Mouse (Mus musculus) cerebellum, postnatal 14 days (tissue): ENCODE data around the gene Gm21987.

ENCODE experiments used
- DNase-seq, 2 experiments: peaks; one replicate each; pipeline ENCODE4 v3.0.0; 2021; ENCODE audit warnings: mixed read lengths in 2 of 2

The Gm21987 gene

DNA sequence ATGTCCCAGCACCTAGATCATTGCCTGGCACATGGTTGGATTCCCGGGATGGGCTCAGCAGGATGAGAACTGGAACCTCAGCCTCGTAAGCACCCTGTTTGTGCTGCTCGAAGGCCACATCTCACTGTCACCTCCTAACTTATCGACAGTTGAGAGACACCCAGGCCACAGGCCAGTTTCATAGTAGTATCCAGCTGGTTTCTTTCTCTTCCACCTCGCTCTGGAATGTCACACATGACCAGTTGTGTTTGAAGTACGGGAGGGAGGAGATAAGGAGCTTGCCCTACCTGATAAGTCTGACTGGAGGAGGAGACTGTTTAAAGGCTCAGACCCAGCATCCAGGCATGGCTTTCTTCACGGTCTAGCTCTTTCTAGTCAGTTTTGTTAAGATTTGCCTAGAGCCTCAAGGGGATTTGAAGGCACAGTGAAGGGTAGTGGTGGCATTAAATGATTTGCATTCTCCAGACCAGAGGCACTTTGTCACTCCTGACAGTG lies 3.6 kb downstream of the Gm21987 start:
- DNase-seq = no peak

DNA sequence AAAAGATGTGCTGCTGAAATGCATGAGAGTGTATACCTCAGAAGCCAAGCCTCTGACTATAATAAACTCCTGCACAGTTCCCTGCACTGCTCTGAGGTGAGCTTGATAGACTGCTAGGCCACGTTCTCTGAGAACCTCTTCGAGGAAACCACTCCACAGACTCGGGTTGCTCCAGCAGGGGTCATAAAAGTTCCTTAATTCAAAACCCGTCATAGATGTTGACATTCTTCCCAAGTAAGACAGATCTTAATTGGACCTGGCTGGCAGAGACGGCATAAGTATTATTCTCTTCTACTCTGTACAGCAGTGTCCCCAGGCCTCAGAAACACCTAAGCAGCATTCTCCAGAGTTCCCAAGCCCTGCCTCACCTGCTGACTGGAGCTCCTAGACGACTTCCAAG lies 4.1 kb downstream of the Gm21987 start:
- no peak for DNase-seq

DNA sequence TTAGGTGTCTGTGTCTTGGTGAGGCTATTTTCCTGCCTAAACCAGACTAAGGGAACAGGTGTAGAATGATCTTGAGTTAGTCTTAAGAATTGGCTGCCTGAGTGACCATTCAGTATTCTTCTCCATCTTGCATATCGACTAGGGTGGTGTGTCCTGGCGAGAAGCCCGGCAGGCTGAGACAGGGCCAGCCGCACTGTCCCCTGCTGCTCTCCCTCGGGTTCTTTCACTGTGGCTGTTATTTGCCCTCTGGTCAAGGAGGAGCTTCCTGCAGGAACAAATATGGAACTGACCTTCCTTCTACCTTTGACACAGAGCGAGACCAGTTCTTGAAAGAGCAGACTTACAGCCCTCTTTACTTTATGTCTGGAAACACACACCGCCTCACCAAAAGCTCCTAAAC lies 5.2 kb downstream of the Gm21987 start:
- DNase-seq = peak in 1 of 2 experiments; percentile 21

DNA sequence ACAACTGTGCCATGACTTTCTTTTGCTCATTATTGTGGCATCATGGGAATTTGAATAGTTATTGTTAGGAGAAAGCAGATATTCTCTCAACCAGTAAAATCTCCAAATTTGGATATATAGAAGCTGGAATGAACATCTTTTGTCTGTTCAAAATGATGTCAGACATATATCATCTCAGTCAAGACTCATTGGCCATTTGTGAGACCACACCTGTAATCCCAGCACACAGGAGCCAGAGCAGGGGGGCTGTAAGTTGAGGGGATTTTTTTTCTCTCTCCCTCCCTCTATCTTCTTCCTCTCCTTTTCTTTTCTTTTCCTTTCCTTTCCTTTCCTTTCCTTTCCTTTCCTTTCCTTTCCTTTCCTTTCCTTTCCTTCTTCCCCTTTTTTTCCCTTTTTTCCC lies 6.0 kb downstream of the Gm21987 start:
- no peak for DNase-seq

DNA sequence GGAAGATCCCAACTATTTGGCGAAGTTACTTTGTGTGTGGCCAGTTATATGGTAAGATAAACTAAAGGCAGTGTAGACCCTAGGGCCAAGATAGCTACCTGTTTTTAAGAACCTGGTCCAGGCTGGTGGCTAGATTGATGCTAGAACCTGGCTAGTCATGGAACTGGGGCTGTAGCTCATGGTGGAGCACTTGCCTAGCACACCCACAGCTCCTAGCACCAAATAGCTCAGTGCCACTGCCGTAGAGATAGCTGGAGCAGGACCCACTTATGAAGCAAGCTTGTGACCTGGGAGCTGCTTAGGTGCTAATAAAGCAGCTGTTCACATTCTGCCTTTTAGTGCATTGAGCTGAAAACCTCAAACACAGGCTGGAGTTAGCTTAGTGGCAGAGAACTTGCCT lies 6.8 kb downstream of the Gm21987 start:
- DNase-seq = no peak

DNA sequence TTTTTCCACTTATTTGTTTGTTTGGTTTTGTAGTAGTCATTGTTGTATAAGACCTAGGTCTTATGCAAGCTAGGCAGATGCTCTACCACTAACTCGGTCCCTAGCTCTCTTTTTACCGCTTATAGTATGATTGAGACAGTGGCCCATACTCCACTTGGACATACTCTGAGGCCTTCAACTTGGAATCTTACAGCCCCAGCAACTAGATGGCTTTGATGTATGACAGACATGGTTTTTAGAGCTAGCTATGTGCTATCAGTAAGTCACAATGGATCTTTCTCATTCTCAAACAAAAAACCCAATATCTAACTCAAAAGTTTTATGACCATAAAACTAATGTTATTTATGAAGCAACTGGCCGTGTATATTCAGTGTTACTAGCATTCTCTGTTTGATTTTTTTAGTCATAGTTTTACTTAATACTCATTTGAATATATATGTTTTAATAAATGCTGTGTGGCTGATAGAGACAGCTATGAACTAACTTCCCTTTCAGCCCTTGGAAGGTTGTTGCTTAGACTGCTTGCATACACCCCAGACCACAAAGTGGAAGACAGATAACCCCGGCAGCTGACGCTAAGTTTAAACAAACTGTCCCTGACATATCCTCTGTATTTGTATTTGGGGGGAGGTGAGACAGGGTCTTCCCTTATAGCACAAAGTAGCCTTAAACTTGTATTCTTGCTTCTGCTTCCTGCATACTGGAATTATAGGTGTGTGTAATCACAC lies 7.5 kb downstream of the Gm21987 start:
- DNase-seq = no peak

DNA sequence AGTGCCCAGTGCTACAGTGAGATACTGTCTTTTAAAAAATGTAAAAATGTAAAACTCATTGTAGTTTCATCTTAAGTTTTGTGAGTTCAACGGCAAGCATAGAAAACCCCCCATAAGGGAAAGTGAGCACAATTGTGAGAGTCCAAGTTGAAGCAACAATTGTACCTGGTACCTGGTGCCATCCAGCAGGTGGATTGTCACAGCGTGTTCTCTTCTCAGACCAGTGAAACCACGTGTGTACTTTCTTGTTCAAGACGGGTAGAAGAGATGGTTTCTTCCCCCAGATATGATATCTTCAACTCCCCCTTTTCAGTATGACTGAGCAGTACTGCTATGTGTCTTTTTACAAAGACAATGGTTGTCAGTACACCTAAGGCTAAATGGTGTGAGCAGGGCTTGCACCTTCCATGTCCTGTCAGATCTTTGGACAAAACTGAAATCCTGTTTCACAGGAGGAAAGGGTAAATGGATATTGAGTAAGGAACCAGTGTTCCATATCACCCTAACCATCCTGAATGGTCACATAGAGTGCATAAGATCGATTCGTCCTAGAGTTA lies 11.5 kb downstream of the Gm21987 start:
- DNase-seq = no peak

DNA sequence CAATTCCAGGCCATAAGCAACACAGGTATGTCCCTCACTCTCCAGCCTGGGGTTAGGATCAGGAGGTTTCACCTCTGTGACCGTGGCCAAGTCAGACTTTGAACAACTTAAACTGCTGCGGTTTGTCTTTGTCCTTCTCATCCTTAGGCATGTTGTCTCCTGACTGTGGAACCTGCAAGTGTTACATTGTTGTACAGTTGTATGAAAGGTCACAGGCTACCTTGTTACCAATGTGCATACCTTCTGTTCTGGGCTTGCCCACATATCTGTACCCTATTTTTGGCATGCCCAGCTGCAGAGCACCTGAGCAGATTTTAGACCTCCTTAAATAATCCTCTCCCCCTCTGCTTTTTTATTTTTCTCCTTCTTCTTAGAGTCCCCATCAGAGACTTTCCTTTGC lies 12.4 kb downstream of the Gm21987 start:
- DNase-seq = no peak

DNA sequence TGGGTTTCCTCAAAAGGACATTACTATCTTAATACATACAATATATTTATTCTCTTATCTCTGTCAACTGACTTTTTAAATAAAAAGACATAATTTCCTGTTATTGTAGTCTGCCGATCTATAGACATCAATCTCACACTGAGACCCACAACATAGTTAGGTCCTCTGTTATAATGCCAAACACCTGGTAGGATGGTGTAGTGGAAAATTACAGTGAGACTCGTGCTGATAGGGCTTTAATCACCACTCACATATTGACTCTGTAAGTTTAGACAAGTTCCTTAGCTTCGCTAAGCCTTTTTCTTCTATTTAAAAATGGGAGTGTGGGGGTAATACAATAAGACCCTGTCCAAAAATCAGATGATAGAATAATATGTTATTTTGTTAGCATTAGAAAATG lies 13.0 kb downstream of the Gm21987 start:
- no peak for DNase-seq

DNA sequence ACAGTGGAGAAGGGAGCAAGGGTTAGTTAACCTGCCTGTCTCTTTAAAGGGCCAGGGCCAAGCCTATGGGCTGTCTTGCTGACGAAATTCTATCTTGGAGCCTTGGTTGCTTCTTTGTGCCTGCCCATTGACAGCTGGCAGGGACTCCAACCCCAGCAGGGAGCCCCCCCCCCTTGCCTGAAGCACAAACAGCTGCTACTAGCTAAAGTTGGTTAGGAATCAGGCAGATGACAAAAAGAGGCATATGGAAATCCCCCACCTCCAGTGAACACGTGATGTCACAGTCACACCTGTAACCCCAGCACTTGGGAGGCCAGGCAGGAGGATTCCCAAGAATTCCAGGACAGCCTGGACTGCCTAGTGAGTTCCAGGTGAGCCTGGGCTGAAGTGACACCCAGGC lies 13.5 kb downstream of the Gm21987 start:
- peak in 1 of 2 experiments; percentile 56 for DNase-seq

DNA sequence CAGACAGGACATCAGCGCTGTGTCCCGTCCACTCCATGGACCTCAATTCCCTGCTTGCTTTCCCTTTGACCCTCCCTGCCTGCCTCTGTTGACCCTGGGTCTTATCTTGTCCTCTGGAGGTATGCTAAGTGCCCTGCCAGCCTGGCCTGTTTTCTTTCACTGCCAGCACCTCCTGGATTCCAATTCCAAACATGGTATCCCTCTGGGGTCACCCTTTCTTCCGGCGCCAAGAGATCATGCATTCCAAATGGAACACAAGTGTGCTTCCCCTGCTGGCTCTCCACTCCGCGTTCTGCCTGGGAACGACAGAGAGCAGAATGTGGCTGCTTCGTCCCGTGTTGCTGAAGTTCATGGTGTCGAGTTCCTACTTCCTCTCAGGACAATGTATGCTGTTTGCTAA lies 15.1 kb downstream of the Gm21987 start, which contains the start of gene Popdc2:
Gene Popdc2 (plus strand): TSS at position 277 of the 400 bp plus-strand sequence.
- DNase-seq = no peak

DNA sequence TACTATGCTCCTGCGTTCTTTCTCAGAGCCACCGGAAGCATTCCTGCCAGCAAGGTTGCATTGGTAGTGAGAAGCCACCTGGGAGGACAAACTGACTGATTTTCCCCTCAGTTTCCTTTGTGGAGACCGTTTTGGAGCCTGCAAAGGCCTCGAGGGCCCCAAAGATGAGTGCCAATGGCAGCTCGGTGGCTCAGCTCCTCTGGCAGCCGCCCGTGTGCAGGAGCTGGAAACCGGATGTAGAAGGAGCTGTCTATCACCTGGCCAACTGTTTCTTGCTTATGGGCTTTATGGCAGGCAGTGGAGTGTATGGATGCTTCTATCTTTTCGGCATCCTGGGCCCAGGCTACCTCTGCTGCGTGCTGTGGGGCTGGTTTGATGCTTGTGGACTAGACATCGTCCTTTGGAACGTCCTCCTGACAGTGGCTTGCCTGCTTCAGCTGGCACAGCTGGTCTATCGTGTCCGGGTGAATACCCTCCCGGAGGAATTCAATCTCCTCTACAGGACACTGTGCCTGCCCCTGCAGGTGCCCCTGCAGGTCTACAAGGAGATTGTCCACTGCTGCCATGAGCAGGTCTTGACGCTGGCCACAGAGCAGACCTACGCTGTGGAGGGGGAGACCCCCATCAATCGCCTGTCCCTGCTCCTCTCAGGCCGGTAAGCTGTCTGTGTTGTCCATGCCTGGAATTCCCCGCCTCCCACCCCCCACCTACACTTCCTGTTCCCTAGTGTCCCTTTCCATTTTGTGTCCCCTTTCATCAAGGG lies 15.8 kb downstream of the Gm21987 start:
- no peak for DNase-seq

DNA sequence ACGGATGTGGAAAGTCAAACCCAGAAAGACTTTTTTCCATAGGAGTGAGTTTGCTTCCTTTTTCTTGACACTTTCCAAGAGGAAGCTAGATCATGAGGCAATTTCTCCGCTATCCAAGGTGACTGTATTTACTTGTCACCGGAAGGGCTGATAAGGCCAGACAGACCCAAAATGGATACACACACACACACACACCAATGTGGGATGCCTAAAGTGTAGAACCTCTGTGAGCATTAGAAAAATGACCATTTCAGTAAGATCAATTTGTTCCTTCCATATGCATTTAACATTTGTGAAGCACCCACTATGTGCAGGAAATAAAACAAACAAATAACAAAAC lies 16.4 kb downstream of the Gm21987 start:
- DNase-seq = no peak

DNA sequence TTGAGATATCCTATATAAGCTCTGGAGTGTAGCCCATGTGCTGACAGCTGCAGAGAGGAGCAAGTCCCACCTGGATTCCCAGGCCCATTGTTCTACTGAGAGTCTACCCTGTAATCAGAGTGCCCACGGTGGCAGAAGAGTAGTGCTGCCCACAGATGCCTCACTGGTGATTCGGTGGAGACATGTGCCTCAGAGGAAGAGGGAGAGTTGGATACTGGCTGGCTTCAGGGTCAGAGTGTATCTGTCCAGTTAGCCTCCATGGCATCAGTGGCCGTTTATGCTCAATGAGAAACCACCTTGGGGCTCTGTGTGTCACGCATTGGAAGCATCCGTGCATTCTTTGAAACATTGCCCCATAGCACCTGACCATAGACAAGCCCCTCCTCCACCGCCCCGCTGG lies 16.8 kb downstream of the Gm21987 start:
- DNase-seq = no peak

DNA sequence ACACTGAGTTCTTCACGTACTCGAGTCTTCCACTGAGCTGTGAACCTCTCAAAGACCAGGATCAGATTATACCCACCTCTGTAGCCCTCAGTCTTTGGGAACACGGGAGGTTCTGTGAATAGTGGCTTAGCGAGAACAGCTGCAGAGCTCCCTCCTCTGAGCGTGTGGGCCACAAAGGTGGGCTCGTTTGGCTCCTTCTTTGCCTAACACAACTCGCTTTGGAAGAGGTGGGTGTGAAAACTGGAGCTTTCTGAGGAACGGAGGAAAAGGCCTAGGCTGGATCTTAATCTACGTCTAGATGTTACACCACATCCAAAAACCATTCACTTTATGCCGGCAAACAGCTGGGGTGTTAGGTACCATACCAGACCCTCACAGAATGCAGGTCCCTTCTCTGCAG lies 18.6 kb downstream of the Gm21987 start:
- DNase-seq = no peak

DNA sequence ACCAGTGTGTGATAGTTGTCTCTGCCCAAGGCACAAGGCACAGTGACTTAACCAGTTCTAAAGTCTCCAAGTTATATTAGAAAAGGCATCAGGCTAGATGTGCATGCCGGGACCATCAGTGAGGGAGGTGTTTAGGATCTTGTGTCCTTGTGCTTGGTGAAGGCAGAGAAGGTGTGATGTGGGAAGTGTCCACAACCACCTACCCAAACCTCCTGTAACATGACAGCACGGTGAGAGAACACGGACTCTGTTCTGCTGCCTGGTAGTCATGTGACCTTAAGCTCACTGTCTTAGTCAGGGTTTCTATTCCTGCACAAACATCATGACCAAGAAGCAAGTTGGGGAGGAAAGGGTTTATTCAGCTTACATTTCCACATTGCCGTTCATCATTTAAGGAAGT lies 19.4 kb downstream of the Gm21987 start:
- no peak for DNase-seq

DNA sequence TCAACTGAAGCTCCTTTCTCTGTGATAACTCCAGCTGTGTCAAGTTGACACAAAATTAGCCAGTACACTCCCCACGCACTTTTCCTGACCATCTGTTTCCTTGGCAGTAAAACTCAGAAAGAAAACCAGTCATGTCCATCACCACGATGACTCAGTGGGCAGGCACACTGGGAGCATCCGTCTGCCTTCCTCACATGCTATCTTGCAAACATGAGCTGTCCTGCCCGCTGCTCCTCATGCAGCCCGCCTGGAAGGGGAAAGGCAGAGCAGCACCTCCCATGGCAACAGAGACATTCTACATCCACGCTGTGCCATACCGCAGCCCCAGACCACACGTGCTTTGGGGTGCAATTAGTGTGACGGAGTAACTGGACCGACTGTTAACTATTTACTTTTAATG lies 21.5 kb downstream of the Gm21987 start:
- DNase-seq = peak; percentile 41 to 66

DNA sequence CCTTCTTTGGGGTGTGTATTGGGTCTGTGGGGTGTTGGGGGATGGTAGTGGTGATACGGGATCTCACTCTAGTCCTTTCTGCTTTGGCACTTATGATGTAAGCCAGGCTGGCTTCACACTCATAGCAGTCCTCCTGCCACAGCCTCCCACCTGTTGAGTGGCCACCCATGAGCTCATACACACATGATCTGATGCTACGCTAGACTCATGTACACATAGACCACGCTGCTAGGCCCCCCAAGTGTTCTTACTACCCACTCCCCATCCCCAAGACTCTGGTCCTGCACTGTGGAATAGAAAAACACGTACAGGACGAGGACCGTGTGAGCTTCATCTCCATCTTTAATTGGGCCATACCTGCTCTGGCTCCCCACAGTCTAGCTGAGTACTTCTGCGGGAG lies 22.2 kb downstream of the Gm21987 start:
- peak in 1 of 2 experiments; percentile 12 for DNase-seq

DNA sequence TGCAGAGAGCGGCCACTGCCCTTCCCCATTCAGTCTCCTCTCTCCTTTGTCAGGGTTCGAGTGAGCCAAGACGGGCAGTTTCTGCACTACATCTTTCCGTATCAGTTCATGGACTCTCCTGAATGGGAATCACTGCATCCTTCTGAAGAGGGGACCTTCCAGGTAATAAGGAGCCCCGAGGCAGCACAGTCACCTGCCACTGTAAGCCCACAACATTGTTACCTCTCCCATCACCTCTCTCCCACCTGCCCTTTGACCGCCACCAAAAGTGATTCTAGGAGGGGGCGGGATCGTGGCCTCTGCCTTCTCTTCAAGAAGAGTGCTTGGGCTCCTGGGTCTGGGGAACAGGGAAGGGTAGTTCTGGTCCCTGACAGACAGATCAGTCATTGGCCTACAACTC lies 22.6 kb downstream of the Gm21987 start:
- no peak for DNase-seq

DNA sequence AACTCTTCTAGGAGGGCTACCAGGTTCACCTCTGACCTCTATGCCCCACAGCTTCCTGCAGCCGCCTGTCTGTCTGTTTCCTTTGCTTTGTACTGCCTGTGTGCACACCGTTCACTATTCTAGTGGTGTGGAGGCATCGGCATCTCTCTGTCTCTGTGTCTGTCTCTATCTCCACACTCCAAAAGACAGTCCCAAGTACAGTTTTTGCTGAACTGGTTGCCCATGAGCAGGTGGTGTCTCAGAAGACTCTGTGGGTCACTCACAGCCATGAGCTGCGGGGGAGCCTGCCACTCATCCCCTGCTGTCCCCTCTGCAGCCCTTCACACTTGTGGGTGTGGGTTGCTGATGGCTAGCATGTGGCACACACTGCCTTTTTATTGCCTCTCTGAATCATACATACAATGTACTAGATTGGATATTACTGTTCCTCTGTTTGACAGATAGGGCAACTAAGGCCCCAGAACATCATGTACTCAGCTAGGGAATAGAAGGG lies 23.2 kb downstream of the Gm21987 start:
- DNase-seq = no peak

DNA sequence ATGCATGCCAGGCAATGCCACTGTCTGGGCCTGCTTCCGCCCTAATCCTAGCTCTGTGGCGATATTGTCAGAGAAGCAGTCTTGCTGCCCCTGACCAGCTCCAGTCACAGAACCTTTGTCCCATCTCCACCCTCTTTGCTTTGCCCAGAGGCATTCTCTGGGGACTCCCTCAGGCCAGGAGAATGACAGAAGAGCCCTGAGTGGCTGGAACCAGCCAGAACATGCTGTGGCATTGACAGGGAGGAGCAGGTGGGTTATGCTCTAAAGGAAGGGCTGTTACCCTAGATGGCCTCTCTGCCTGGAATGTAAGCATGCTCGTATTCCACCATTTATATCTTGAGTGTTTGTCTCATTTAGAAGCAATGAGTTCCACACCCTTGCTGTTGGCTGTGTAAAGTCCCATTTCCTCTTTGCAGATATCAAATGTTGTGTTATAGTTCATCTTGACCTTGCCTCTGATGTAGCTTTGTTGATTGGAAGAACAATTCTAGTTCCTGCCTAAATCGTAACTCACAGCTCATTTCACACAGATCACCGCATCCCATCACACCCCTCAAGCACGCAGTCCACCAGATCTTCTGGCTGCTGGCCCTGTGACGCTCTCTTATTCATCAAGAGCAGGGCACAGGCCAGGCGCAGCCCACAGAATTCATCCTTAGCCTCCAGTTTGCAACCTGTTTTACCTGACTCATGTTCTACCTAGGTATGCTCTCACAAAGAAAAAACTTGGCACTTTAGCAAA lies 24.0 kb downstream of the Gm21987 start:
- no peak for DNase-seq

DNA sequence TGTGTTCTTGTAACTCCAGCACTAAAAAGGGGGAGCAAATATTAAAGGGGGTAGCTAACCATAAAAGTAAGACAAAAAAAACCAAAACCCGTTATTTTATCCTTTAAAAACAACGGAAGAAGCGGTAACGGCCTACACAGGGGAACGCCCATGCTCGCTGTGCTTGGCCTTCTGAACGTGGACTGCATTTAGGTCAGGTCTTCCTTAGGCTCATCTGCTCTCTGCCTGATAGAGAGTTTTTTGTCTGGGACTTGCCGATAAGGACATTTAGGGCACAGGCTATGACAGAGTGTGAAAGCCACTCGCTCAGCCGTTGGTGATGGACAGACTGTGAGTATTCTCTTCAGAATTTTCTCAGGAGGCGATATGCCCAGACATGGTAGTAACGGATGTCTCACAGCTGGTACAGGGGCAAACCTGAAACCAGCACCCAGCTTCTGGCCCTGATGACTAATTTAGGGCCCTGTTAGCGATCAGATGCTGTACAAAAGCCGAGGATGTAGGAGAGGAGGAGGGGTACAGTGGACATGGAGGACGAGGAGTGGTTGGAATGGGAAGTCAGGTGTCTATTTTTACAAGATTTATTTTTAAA lies 25.0 kb downstream of the Gm21987 start:
- DNase-seq = no peak

DNA sequence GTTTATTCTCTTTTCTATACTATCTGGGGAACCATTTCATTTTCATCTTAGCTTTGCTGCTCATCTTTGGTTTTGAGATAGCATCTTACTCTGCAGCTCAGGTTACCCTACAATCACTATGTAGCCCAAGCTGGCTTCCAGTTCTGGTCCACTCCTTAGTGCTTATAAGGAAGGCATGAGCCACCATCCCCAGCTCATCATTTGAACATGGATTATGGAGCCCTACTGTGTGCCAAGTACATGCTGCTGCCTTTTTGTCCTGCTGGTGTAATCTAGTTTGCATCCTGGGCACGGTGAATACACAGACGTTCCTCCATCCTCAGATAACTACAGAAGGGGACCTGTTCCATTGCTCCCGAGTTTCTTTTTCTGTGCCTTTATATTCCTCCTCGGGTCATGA lies 26.0 kb downstream of the Gm21987 start:
- no peak for DNase-seq
